Mouse (Mus musculus): ENCODE data around the gene Zfp971.
"Not testable (repeated sequence)": the region's sequence is repeated elsewhere in the genome, so short reads cannot be mapped to it uniquely, and the experiment has no call there.

Gene Zfp971

DNA sequence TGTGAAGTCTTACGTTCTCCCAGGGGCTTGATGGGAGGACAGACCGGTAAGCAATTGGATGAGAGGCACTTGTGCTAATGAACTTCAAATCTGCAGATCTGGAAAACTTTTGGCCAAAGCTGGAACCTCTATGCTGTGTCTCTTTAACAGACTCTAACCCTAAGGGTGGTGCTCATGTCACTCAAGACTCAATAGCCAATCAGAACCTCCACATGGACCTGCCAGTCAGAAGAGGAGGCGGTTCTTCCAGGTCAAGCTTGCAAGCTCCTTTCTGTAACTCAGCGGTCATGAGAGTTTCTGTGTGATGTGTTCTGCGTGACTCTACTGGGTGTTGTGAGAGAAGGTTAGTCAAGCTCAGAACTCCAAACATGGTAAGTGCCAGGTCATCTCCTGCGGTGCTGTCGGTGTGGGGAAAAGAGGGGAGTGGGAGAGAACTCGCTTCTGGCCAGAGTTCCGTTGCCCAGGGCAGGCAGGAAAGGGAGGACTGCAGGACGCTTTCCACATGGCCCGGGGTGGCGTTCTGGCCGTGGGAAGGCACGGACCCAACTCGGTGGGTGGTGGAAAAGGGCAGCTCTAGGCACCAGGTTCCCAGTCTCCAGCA is at the start of gene Zfp971:
Zfp971 (plus strand) TSS at position 274 of the 601 bp plus-strand sequence.
- DNase-seq, result peak; percentile 48

DNA sequence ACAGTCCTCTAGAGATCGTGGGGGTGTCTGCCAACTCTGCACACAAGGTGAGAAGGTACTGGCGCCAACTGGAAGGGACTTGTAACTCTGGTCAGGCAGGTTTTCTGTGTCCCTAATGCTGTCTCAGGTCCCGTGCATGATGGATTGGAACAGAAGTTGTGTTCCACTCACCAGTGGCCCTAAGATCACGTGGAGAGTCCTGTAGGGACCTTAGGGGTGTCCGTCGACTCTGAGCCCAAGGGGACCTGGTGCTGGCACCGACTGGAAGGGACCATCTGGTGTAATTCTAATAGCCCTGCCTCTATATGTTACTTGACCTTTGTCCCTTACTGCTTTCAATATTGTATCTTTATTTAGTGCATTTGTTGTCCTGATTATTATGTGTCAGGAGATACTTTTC is 48.3 kb upstream of the Zfp971 start:
- DNase-seq, result not testable (repeated sequence)

DNA sequence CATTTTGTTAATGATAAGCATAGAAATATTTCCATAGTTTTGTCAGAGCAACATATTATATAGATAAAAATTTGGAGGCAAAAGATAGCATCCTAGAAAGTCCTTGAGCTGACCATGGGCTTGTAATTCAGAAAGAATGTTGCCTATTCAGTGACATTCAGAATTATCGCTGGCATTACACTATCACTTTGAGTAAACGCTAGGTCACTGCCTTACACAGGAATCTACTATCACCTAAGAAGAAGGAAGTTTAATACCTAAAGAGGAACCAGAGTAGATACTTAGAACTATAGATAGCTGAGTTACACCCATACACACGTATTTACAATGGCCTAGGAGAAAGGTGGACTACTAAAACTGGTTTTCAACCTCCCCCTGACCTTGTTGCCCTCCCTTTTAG is 3.6 kb upstream of the Zfp971 start:
- DNase-seq, result not testable (repeated sequence)

DNA sequence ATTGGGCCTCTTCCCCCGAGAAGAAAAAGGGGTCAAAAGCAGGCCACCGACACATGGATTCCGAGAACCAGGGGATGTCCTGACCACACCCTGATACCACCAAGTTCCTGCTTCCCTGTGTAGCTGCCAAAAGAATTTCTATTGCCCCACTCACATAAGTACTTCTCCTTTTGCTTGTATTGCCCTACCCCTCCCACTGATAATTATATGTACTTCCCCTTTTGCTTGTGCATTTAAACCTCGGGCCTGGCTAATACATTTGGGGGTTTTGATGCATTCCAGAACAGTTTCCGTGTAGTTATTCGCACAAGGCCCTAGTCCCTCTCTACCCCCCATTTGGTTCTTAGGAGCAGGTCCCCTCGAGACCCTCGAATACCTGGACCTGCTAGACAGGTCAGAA is 2.3 kb upstream of the Zfp971 start:
- not testable (repeated sequence) for DNase-seq

DNA sequence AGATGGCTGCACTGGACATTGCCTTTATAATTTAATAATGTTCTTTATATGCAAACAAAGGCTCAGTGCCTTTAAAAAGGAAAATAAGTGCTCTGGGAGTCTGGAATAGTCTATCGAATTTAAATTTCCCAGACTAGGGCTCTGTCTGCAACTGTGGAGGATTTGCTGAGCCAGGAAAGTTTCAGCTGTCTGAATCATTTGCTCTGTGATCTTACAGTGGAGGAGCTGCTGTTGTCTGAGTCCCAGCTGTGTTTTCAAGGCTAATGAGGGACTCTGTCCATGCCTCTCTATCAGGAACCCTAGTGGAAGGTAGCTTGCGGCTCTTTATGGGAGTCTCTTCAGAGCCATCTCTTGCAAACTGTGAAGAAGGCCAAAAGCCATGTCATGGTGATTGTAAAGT is 777 bp downstream of the Zfp971 start:
- DNase-seq, result not testable (repeated sequence)

DNA sequence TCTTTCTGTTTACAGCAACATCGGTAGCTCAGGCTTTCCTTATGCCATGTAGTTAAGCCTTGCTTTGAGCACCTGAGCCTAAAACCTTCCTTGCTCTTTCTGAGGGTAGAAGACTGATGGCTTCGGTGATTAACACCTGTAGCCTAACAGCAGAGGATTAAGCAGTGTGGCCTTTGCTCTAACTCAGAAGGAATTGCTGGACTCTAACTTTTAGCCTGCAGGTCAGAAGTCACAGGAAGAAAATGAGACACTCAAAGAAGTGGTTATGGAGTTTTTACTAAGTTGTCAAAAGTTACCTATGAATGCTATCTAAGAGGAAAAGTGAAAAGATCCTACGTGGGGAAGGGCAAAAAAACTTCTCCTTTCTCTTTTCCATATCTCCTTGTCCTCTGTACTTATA is 4.5 kb downstream of the Zfp971 start:
- DNase-seq, result not testable (repeated sequence)

DNA sequence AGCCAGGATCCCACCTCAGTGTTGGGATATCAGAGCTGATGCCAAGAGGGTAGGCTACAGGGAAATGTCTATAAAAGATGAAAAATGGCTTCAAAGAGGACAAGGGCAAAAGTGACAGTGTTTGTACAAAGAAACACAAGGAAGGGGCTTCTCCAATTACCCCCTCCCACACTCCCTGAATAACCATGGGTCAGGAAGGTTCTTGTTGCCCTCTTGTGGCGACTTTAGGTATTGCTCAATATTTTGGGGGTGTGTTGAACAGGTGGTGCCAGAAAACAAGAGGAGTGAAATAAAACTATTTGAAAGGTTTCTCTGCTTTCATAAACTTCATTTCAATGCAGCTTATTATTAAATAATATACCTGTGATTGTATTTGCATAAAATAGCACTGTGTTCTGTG is 35.1 kb downstream of the Zfp971 start:
- DNase-seq, result peak; percentile 49

DNA sequence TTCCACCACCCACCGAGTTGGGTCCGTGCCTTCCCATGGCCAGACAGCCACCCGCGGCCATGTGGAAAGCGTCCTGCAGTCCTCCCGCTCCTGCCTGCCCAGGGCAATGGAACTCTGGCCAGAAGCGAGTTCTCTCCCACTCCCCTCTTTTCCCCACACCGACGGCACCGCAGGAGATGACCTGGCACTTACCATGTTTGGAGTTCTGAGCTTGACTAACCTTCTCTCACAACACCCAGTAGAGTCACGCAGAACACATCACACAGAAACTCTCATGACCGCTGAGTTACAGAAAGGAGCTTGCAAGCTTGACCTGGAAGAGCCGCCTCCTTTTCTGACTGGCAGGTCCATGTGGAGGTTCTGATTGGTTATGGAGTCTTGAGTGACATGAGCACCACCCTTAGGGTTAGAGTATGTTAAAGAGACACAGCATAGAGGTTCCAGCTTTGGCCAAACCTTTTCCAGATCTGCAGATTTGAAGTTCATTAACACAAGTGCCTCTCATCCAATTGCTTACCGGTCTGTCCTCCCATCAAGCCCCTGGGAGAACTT is 55.2 kb downstream of the Zfp971 start, which contains the start of gene Zfp931:
Zfp931 (minus strand) TSS at position 311 of the 552 bp plus-strand sequence.
- peak; percentile 41 for DNase-seq
